Mouse (Mus musculus): ENCODE data around the gene Galnt3. TPM values are rescaled to one million over a fixed set of nuclear protein-coding genes. Genes with fewer than 3 reads are reported as not detected.

Galnt3 gene
- polyA plus RNA-seq, 1 experiment from 2014 or later = 2.0 TPM

DNA sequence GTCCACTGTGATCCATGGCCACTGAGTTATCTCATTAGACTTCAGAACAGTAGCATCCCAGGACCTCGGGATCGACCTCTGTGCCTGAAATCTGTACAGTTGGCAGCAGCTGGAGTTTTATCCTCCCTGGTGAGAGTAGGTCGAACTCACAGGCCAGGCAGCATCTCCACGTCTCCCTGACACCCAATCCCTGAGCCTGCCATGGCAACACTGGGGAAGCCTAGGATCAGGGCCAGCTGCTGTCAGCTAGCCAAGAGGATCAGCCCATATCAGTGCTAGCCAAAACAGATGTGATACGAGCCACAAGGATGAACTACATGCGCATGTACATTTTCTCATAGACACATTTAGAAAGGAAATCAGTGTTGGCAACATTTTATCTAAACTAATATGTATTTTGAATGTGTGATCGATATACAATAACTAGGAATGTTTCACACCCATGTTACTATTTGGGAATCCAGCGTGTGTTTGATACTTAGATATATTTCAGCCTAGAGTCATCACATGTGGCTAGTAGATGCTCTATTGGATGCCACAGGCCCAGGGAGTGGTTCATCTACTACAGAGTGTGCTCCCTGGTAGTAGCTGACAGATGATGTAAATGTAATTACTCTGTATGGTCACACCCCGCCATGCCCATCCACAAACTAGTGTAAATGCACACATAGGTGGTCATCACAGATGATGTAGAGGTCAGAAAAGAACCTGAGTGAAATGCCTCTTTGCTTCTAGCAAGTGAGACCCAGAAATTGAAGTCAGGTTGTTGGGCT, 89.7 kb downstream of the Galnt3 start:
- Histone ChIP-seq H3K27ac (no peak overlapping the region), H3K4me3 (no peak overlapping the region), H3K9me3 (no peaks in the 10 kb centered on the region), H3K36me3 (no peaks in the 10 kb centered on the region), H3K27me3 (ENCODE audit: insufficient read depth, poor library complexity, severe bottlenecking) (no peaks in the 10 kb centered on the region), H3K4me1 (no peaks in the 10 kb centered on the region)
- no peak for DNase-seq (ENCODE audit: low spot score)
- WGBS = 73% methylated on average over 9 of the region's 9 CpGs

Other genes starting within 250 kb of the Galnt3 start
- gene Ttc21b, start 131.6 kb upstream of the Galnt3 start, polyA plus RNA-seq (2016; fragmentation: Nextera tagmentation; extraction: Ambion mirVana) = 8.1 and 8.9 TPM in 2 replicates